Mouse (Mus musculus): ENCODE data around the gene Ndufb4. TPM values are rescaled to one million over a fixed set of nuclear protein-coding genes. Genes with fewer than 3 reads are reported as not detected.
"Not testable (repeated sequence)": the region's sequence is repeated elsewhere in the genome, so short reads cannot be mapped to it uniquely, and the experiment has no call there.

Gene Ndufb4
- polyA plus RNA-seq (2015; fragmentation: Nextera tagmentation; extraction: Ambion mirVana), result 58.4 and 71.7 TPM in 2 replicates

GRCm38 (mm10) chr16:37653731-37654657 lies at the start of gene Ndufb4:
TSS of gene Ndufb4 (minus strand) at chr16:37654453.
- Histone ChIP-seq H3K4me2 (replicated peaks) (peak within 1 kb of the TSS; percentile 51), H3K9me3 (no peaks in the 10 kb centered on the region), H3K36me3 (no peaks in the 10 kb centered on the region), H3K27me3 (replicated peaks) (no peaks in the 10 kb centered on the region), H3K4me3 (replicated peaks) (peak within 1 kb of the TSS; percentile 77), H3K4me1 (replicated peaks) (peaks cover 10% of the 10 kb centered on the region), H3K27ac (peak within 1 kb of the TSS; percentile 79), H3K9ac (peak within 1 kb of the TSS; percentile 90)
- ATAC-seq, result peak; percentile 95
- WGBS, result under 1% methylated on average over 57 of the region's 58 CpGs

- no peaks in the 10 kb centered on the region for H3K4me1 ChIP-seq (replicated peaks)
- no peak overlapping the region for H3K9ac ChIP-seq
- no peaks in the 10 kb centered on the region for H3K27me3 ChIP-seq (replicated peaks)
- H3K4me2 ChIP-seq (replicated peaks), result no peak overlapping the region
- no peaks in the 10 kb centered on the region for H3K9me3 ChIP-seq
- H3K27ac ChIP-seq, result no peak overlapping the region
- no peak overlapping the region for H3K4me3 ChIP-seq (replicated peaks)
- H3K36me3 ChIP-seq, result no peaks in the 10 kb centered on the region
- WGBS, result 85% methylated on average over 5 of the region's 5 CpGs
- ATAC-seq, result no peak
Measured at GRCm38 (mm10) chr16:37703884-37704283, 49.6 kb upstream of the Ndufb4 start.

GRCm38 (mm10) chr16:37700071-37700470 lies 45.8 kb upstream of the Ndufb4 start:
- not testable (repeated sequence) for H3K9me3 ChIP-seq; H3K9ac ChIP-seq; H3K36me3 ChIP-seq; H3K4me1 ChIP-seq (replicated peaks); H3K4me2 ChIP-seq (replicated peaks); H3K4me3 ChIP-seq (replicated peaks); H3K27ac ChIP-seq; ATAC-seq; H3K27me3 ChIP-seq (replicated peaks)

GRCm38 (mm10) chr16:37698767-37699166 lies 44.5 kb upstream of the Ndufb4 start:
- WGBS, result 86% methylated on average over 6 of the region's 6 CpGs
- Histone ChIP-seq H3K4me1 (replicated peaks) (no peaks in the 10 kb centered on the region), H3K4me3 (replicated peaks) (no peak overlapping the region), H3K9ac (no peak overlapping the region), H3K36me3 (no peaks in the 10 kb centered on the region), H3K9me3 (no peaks in the 10 kb centered on the region), H3K27ac (no peak overlapping the region), H3K4me2 (replicated peaks) (no peak overlapping the region), H3K27me3 (replicated peaks) (no peaks in the 10 kb centered on the region)
- ATAC-seq, result no peak

- Histone ChIP-seq H3K4me2 (replicated peaks) (no peak overlapping the region), H3K9me3 (no peaks in the 10 kb centered on the region), H3K9ac (no peak overlapping the region), H3K27me3 (replicated peaks) (no peaks in the 10 kb centered on the region), H3K27ac (no peak overlapping the region), H3K4me3 (replicated peaks) (no peak overlapping the region), H3K4me1 (replicated peaks) (no peaks in the 10 kb centered on the region), H3K36me3 (no peaks in the 10 kb centered on the region)
- no peak for ATAC-seq
- 86% methylated on average over 5 of the region's 5 CpGs for WGBS
Measured at GRCm38 (mm10) chr16:37697271-37697670, 43.0 kb upstream of the Ndufb4 start.

GRCm38 (mm10) chr16:37690932-37691730 lies 36.9 kb upstream of the Ndufb4 start:
- H3K27me3 ChIP-seq (replicated peaks), result no peaks in the 10 kb centered on the region
- no peaks in the 10 kb centered on the region for H3K36me3 ChIP-seq
- WGBS, result 80% methylated on average over 12 of the region's 12 CpGs
- H3K4me3 ChIP-seq (replicated peaks), result no peak overlapping the region
- ATAC-seq, result no peak
- no peak overlapping the region for H3K9ac ChIP-seq
- no peak overlapping the region for H3K4me2 ChIP-seq (replicated peaks)
- H3K27ac ChIP-seq, result no peak overlapping the region
- H3K9me3 ChIP-seq, result no peaks in the 10 kb centered on the region
- peaks cover 10% of the 10 kb centered on the region; the same call in 1 of the 2 replicates for H3K4me1 ChIP-seq (replicated peaks)

- H3K4me2 ChIP-seq (replicated peaks), result no peak overlapping the region
- no peaks in the 10 kb centered on the region for H3K36me3 ChIP-seq
- no peaks in the 10 kb centered on the region for H3K27me3 ChIP-seq (replicated peaks)
- no peak overlapping the region for H3K4me3 ChIP-seq (replicated peaks)
- ATAC-seq, result no peak
- H3K9ac ChIP-seq, result no peak overlapping the region
- H3K27ac ChIP-seq, result no peak overlapping the region
- H3K9me3 ChIP-seq, result no peaks in the 10 kb centered on the region
- H3K4me1 ChIP-seq (replicated peaks), result peaks cover 10% of the 10 kb centered on the region; the same call in 1 of the 2 replicates
- WGBS, result 72% methylated on average over 6 of the region's 6 CpGs
Measured at GRCm38 (mm10) chr16:37690465-37690864, 36.2 kb upstream of the Ndufb4 start.

- H3K4me1 ChIP-seq (replicated peaks), result peaks cover 10% of the 10 kb centered on the region; the same call in 1 of the 2 replicates
- H3K9ac ChIP-seq, result no peak overlapping the region
- H3K27ac ChIP-seq, result no peak overlapping the region
- no peaks in the 10 kb centered on the region for H3K36me3 ChIP-seq
- peak; percentile 23; the same call in 1 of the 2 replicates for ATAC-seq
- H3K9me3 ChIP-seq, result no peaks in the 10 kb centered on the region
- no peak overlapping the region for H3K4me2 ChIP-seq (replicated peaks)
- H3K4me3 ChIP-seq (replicated peaks), result no peak overlapping the region
- 31% methylated on average over 10 of the region's 10 CpGs for WGBS
- H3K27me3 ChIP-seq (replicated peaks), result no peaks in the 10 kb centered on the region
Measured at GRCm38 (mm10) chr16:37689934-37690333, 35.7 kb upstream of the Ndufb4 start.

- Histone ChIP-seq H3K4me1 (replicated peaks) (peaks cover 10% of the 10 kb centered on the region; the same call in 1 of the 2 replicates), H3K36me3 (no peaks in the 10 kb centered on the region), H3K4me3 (replicated peaks) (no peak overlapping the region), H3K27me3 (replicated peaks) (no peaks in the 10 kb centered on the region), H3K9me3 (no peaks in the 10 kb centered on the region), H3K9ac (no peak overlapping the region), H3K4me2 (replicated peaks) (no peak overlapping the region), H3K27ac (no peak overlapping the region)
- WGBS, result 61% methylated on average over 8 of the region's 8 CpGs
- peak; percentile 39; the same call in 1 of the 2 replicates for ATAC-seq
Measured at GRCm38 (mm10) chr16:37689251-37689926, 35.1 kb upstream of the Ndufb4 start.

- H3K4me1 ChIP-seq (replicated peaks), result peaks cover 16% of the 10 kb centered on the region; the same call in 1 of the 2 replicates
- H3K9me3 ChIP-seq, result no peaks in the 10 kb centered on the region
- ATAC-seq, result no peak
- H3K27ac ChIP-seq, result no peak overlapping the region
- H3K27me3 ChIP-seq (replicated peaks), result no peaks in the 10 kb centered on the region
- H3K4me2 ChIP-seq (replicated peaks), result no peak overlapping the region
- no peak overlapping the region for H3K4me3 ChIP-seq (replicated peaks)
- H3K9ac ChIP-seq, result no peak overlapping the region
- 71% methylated on average over 2 of the region's 2 CpGs for WGBS
- H3K36me3 ChIP-seq, result no peaks in the 10 kb centered on the region
Measured at GRCm38 (mm10) chr16:37688181-37688580, 33.9 kb upstream of the Ndufb4 start.

GRCm38 (mm10) chr16:37687301-37687980 lies 33.2 kb upstream of the Ndufb4 start:
- H3K4me1 ChIP-seq (replicated peaks), result peaks cover 16% of the 10 kb centered on the region; the same call in 1 of the 2 replicates
- 70% methylated on average over 14 of the region's 14 CpGs for WGBS
- H3K9ac ChIP-seq, result no peak overlapping the region
- no peaks in the 10 kb centered on the region for H3K36me3 ChIP-seq
- no peak overlapping the region for H3K4me3 ChIP-seq (replicated peaks)
- ATAC-seq, result no peak
- no peak overlapping the region for H3K27ac ChIP-seq
- no peaks in the 10 kb centered on the region for H3K9me3 ChIP-seq
- no peak overlapping the region for H3K4me2 ChIP-seq (replicated peaks)
- no peaks in the 10 kb centered on the region for H3K27me3 ChIP-seq (replicated peaks)
